Mouse (Mus musculus) brain, embryonic 14.5 days (tissue): Measurements from ENCODE around the gene Dhps. TPM values are rescaled to one million over a fixed set of nuclear protein-coding genes. Genes with fewer than 3 reads are reported as not detected.
A peak's percentile ranks its signal among the peaks of the same experiment; 100 is the strongest.

Source experiments
- DNase-seq: peaks from one replicate; pipeline ENCODE4 v3.0.0-alpha.2; 2011; ENCODE audit warnings: low read depth
- CTCF ChIP-seq: fragments of 200-500 bp; IDR thresholded peaks from 2 replicates; pipeline ENCODE4 v1.5.1; 2012; ENCODE audit warnings: inconsistent platforms, mild to moderate bottlenecking, moderate library complexity, borderline replicate concordance; ENCODE audit not compliant: insufficient read depth, insufficient read length; ENCODE audit errors: extremely low read depth
- POLR2A ChIP-seq: fragments of 200-500 bp; IDR thresholded peaks from 2 replicates; pipeline ENCODE4 v1.6.1; 2012; ENCODE audit warnings: mild to moderate bottlenecking, inconsistent platforms, borderline replicate concordance; ENCODE audit not compliant: poor library complexity, insufficient read depth, insufficient read length, severe bottlenecking; ENCODE audit errors: extremely low read depth
- polyA plus RNA-seq: library from polyadenylated mRNA; depleted of rRNA; stranded (reverse); fragments of >200 nt; gene quantifications from 2 replicates; pipeline ENCODE4 v1.2.3, GENCODE M21; 2012

Gene Dhps
- polyA plus RNA-seq, 1 experiment, result 74.8 TPM

GRCm38 (mm10) chr8:85035728-85036310, 35.7 kb upstream of the Dhps start:
- peak; percentile 36 for DNase-seq
- TF ChIP-seq CTCF (no peak), POLR2A (no peak)

- no peak for DNase-seq
- TF ChIP-seq POLR2A, result no peak
- TF ChIP-seq CTCF, result no peak
Observed at GRCm38 (mm10) chr8:85036381-85036717, 35.2 kb upstream of the Dhps start.

- TF ChIP-seq CTCF, result no peak
- 0 out of 2 replicates have a peak, but pooled peaks have one; percentile 8 for TF ChIP-seq POLR2A
- DNase-seq, result peak; percentile 99
Observed at GRCm38 (mm10) chr8:85036718-85037365, 34.7 kb upstream of the Dhps start, which contains the start of gene Tnpo2. Tnpo2 (plus strand) TSS chr8:85036915.

GRCm38 (mm10) chr8:85037366-85037680, 34.2 kb upstream of the Dhps start:
- peak; percentile 81 for DNase-seq
- TF ChIP-seq POLR2A (0 out of 2 replicates have a peak, but pooled peaks have one; percentile 0), CTCF (no peak)

- TF ChIP-seq POLR2A (no peak), CTCF (no peak)
- peak; percentile 54 for DNase-seq
Observed at GRCm38 (mm10) chr8:85037681-85038531, 33.7 kb upstream of the Dhps start.

- TF ChIP-seq POLR2A, result no peak
- no peak for TF ChIP-seq CTCF
- DNase-seq, result no peak
Observed at GRCm38 (mm10) chr8:85043619-85044018, 27.9 kb upstream of the Dhps start.

- TF ChIP-seq POLR2A, result no peak
- TF ChIP-seq CTCF, result no peak
Observed at GRCm38 (mm10) chr8:85057367-85057766, 14.2 kb upstream of the Dhps start.

GRCm38 (mm10) chr8:85059879-85060616, 11.5 kb upstream of the Dhps start, which contains the start of gene Fbxw9:
Fbxw9 (plus strand) TSS chr8:85060055.
- no peak for TF ChIP-seq CTCF
- TF ChIP-seq POLR2A, result 0 out of 2 replicates have a peak, but pooled peaks have one; percentile 25
- DNase-seq, result peak; percentile 98

More at GRCm38 (mm10) chr8:85057367-85057766, 14.2 kb upstream of the Dhps start:
- no peak for DNase-seq

GRCm38 (mm10) chr8:85062603-85063002, 9.0 kb upstream of the Dhps start:
- DNase-seq, result no peak
- no peak for TF ChIP-seq CTCF
- no peak for TF ChIP-seq POLR2A

GRCm38 (mm10) chr8:85065213-85065612, 6.3 kb upstream of the Dhps start:
- TF ChIP-seq CTCF, result no peak
- TF ChIP-seq POLR2A, result no peak
- DNase-seq, result no peak

- no peak for DNase-seq
- TF ChIP-seq CTCF (no peak), POLR2A (no peak)
Observed at GRCm38 (mm10) chr8:85067155-85067554, 4.4 kb upstream of the Dhps start.

- no peak for DNase-seq
- TF ChIP-seq POLR2A, result no peak
Observed at GRCm38 (mm10) chr8:85067982-85068381, 3.6 kb upstream of the Dhps start, which contains the start of gene Gm5741. Gm5741 (minus strand) TSS chr8:85067982.
